Mouse (Mus musculus) ES-CJ7 (cell line): ENCODE results near the gene Gnb1.

Experiments used
- DNase-seq: peaks from one replicate; pipeline ENCODE4 v3.0.0; 2011; ENCODE audit warnings: low read depth, low spot score

The Gnb1 gene

DNA sequence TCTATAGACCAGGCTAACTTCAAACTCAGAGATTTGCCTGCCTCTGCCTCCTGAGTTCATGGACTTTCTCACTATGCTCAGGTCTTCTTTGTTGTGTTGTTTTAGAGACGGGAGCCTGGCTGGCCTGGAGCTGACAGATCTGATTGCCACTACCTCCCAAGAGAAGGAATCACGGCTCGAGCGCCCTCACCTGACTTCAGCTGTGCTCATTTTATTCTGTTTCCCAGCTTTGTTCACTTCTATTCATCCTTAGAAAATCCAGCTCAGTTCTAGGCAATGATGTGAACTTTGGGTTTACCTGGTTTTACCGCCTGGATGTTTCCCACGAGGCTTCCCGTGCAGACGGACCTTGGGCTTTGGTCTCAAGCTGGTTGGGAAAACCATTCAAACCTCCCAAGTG, 84.4 kb downstream of the Gnb1 start:
- DNase-seq, result no peak

DNA sequence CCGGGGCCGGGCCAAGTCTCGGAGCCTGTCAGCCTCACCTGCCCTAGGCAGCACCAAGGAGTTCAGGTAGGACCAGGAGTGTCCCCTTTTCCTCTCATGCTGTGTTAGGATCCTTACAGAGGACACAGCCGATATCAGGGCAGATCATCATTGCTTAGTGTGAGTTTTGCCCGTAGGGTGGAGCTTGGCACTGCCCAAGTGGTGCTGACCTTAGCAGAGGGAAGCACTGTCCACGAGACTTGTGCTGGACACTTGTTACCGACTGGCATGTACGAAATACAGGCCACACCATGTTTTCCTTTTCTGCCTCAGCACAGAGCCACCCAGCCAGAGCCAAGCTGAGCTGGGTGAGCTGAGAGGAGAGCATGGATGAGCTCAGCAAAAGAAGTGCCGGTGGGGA, 86.0 kb downstream of the Gnb1 start:
- no peak for DNase-seq

DNA sequence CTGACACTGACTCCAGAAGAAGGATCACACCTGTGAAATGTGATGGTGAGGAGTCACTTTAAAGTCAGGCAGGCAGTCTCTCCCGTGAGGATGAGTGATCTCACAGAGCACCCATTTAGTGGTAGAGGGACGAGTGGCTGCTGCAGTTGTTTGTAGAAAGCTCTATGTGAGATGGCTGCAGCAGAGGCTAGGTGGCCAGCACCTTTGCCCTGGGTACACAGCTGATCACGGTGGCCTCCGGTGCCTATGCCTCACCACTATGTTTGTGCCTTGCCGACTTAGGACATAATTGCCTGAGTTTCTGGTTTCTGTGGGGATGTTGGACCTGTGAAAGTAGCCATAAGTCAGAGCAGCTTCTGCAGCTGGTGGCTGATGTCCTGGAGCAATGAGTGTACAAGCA, 86.6 kb downstream of the Gnb1 start:
- no peak for DNase-seq

DNA sequence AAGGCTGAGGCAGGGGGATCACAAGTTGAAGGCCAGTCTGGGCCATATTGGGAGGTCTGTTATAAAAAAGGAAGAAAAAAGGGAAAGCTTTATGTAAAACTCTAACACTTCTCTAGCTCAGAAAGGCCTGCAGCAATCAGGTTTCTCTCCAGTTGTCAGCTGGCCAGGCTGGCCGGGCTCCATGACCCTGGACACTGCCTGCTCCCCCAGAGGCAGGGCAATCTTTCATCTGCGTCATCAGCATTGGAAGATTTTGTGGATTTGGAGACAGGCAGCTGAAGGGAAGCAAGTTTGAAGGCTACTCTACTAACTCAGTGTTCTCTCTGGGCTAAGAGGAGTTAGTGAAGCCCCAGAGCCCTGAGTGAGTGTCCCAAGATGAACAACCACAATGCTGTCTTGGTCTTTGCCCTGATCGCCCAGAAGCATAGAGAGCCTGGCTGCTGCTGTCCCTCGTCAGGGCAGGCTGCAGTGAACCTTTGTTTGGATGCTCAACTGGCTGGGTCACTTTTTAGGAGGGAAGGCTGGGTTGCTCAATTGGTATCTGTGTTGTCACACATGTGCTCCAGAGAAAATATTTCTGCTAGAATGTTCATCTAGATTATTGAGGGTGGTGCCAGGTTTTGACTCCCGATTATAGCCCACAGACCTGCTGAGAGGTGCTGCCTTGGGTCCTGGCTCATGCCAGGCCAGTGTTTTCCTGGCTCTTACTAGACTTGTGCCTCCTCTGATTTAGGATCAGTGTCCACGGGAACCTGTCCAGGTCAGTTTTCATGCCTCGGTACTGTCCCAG, 87.4 kb downstream of the Gnb1 start:
- DNase-seq, result no peak

DNA sequence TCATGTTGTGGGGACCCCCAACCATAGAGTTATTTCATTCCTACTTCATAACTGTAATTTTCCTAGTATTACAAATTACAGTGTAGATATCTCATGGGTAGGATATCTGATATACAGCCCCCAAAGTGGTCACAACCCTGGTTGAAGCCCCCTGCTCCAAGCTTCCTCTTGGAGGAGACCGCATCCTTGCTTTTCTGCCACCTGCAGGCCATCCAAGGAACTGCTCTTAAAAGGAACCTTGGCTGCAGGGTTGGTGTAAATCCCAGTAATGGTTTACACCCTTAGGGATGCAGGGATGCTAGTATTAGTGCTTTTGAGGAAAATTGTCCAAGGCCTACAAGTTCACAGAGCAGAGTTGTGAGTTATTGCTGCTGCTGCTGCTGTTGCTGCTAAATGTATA, 89.3 kb downstream of the Gnb1 start:
- DNase-seq, result no peak

DNA sequence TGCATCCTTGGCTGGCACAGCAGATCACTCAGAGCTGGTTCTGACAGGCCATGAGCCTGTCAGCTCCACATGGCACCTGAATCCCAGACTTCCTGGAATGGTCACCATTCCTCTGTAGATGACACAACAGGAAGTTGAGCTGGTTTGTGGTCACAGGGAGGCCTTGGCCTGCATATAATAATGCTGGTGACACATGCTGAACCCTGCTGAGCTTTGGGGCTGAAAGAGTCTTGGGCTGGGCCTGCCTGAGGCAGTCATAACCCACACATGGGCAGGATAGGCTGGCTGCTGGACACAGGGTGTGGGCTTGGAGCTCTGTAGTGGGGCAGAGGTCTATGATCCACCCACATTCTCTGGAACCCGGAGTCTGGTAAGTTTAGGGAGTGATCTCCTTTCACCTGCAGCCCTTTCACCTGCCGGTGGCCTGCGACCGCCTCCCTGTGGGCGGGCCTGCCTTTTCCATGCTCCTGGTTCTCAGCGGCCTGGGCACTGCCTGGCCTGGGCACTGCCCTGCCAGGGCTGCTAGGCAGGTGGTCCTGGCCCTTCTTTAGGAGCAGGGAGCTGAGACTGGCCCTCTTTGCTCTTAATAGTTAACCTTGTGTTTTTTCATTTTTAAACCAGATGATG, 91.2 kb downstream of the Gnb1 start:
- DNase-seq, result no peak

DNA sequence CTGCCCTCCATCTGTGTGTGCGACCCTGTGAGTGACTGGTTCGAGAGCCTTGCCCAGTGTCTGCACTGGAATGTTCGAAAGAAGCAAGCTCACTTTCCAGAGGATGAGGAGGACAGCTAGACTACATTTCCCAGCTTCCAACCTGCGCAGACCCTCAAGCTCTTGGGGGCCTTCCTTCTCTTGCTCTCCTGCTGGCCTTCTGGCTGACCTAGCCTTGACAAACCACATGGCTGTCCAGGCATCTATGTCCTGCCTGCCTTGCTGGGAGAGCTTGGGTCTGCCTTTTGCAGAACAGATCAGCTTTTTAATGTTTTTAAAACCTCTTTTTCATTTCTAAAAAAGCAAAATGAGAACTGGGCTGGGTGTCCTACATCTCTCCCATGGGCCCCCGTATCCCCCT, 98.2 kb downstream of the Gnb1 start:
- DNase-seq, result no peak

DNA sequence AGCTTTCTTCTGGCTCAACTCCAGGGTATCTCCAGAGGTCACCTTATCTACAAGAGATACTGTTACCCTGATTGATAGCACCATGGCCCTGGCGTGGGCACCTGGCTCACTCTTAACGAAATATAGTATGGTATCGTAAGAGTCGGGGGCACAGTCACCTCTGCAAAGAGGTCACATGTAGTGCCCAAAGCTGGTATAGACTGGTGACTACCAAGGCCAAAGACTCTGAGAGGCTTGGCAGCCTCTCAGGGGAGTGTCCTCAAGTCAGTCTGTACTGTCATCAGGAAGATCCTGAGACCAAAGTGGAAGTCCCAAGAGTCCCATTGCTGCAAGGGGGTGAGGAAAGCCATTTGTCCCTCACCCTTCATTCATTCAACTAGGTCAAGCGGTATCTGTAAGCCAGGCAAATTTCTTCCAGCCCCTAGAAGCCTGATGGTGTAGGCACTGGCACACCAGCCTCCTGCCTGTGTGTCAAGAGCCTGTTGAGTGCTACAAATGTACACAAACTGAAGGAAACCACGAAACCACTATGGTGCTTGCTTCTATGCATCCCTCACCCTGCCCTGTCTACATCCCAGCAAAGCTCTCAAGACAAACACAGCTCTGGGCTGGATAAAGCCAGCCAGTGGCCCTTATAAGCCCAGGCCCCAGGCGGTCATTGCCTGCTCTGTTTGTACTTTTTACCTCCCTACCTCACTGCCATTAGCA, 100.0 kb downstream of the Gnb1 start:
- DNase-seq, result no peak

DNA sequence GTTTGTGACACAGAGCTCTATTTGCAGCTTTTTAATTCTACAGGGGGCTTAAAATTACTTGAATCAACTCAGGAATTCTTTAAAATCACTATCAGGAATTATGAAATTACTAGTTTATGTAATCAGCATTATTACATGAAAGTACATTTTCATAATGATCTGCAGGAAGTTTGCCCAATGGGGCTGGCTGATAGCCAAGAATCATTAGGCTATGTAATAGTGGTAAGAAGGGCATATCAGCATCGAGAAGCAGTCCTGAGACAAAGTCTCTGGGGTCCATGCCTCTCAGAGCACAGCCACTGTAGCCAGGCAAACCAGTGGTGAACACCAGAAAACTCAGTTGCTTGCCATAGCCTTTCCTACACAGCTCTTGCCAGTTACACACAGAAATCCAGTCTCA, 102.6 kb downstream of the Gnb1 start:
- DNase-seq, result no peak

DNA sequence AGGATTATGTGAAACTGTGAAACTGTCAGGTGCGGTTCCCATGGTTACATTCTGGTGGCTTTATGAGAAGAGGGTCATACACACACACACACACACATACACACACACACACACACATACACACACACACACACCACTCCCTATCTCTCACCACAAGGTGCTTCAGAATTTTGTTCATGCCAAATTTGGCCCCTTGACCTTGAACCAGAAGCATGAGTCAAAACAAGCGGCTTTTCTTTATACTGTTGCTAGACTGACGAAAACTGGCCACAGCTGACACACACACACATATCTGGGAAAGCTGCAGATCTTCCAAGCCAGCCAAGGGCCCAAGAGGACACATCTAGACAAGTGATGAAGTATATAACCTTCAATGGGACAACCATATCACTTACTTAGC, 104.6 kb downstream of the Gnb1 start:
- no peak for DNase-seq

DNA sequence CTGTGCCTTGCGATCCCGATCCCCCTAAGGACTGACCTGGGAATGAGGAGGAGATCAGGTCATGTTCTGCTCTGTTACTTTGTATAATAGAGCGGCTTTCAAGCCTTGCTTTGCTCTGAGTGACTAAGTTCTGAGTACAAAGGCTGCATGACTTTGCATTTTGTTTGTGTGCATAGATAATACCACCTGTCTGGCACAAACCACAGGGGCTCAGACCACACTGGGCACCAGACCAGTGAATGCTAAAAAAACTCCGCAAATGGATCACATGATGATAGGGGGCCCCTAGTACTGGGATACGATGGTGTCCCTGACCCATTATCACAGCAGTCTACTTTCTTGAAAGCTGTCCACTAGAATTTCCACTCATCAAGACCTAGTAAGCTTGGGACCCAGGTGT, 105.4 kb downstream of the Gnb1 start:
- DNase-seq, result no peak

DNA sequence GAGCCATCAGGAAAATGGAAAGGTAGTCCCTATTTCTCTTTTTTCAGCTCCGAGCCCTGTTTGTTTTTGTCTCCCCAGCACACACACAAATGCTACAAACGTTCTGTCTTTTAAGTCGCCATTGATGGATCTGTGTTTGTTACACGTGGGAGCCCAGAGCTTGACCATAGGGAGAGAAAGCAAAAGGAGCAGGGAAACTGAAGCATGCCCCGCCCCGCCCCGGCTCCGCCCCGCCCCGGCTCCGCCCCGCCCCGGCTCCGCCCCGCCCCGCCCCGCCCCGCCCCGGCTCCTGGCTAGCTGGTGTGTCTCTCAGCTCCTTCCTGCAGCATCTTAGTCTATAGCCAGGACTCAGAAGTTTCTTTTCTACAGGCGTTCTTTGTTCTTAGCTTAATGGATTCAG, 107.4 kb downstream of the Gnb1 start:
- peak; percentile 59 for DNase-seq

DNA sequence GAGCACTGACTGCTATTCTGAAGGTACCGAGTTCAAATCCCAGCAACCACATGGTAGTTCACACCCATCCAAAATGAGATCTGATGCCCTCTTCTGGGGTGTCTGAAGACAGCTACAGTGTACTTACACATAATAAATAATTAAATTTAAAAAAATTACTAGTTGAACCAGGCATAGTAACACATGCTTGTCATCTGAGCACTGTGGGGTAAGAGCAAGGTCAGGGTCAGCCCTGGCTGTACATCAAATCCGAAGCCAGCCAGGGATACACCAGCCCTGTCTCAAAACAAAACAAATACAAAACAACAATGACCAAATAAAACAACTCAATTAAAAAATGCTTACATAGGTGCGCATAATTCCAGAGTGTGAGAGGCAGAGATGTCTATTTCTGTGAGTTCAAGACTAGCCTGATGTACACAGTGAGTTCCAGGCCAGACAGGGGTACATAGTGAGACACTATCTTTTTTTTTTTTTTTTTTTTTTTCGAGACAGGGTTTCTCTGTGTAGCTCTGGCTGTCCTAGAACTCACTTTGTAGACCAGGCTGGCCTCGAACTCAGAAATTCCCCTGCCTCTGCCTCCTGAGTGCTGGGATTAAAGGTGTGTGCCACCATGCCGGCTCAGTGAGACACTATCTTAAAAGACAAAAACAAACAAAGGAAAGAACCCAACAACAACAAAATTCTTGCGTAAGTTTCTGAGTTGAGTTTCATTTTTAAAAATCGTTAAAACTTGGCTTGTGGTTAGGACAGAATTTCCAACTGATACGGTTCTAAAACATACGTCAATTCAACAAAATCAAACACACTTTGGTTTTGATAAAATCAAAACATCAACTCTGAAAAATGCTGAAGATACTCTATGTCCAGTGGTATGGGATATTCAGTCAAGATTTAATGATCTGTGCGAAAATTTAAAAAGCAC, 109.0 kb downstream of the Gnb1 start:
- DNase-seq, result no peak

DNA sequence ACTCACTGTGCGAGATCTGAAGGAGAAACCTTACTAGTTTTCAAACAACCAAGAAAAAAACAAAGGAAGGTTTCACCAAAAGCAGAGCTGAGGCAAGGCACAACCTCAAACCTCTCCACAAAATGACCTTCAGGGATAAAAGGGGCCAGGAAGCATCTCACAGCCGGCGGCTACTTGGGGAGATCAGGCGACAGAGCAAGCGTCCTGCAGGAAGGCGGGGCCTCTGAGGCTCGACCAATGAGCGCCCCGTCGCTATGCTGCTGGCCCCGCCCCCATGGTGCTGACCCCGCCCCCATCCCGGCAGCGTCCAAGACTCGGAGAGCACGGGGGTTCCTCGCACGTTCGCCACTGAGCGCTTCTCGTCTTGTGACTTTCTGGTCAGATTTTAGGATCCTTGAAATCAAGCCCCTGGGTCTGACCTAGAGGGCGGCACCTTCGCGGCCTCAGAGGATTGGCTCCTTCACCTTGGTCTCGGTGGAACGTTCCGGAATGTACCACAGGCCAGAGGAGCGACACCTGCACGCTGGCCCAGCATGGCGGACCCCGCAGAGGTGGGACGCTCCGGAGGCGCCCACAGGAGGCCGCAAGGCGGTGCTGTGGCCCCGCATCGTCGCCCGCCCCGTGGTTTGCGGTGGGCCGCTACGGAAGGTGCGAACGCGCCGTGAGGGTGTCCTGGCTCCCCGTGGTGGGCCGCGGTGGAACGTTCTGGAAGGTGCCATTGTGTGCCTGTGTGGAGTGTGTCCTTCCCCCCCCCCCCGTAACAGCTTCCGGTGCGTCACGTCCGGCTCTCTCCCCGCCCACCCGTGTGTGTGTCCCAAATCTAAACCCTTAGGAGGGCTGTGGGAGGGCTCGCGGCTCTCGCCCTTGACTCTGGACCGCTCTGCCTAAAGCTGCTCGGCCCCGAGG, 110.2 kb downstream of the Gnb1 start, which contains the start of gene Slc35e2:
Gene Slc35e2 (plus strand): TSS at position 326 of the 906 bp plus-strand sequence.
- peak; percentile 97 for DNase-seq

DNA sequence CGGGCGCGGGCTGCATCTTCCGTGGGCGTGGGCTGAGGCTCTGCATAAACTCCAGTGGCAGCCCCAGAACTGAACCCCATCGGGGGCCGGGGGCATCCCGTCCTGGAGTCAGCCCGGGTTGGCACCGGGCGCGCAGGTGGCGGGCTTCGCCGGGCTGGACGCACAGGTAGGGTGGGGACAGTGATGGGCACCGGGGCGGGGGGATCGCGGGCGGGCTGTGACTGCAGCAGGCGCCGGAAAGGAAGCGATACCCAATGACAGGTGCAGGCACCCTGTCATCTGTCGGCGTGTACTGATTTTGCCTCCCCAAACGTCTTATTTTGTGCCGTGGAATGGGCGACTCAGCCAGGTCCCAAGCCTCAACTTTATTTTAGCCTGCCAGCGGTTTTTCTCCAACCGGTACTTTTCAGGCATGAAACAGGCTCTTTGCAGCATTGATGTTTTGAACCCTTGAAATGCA, 110.9 kb downstream of the Gnb1 start:
- DNase-seq, result no peak

DNA sequence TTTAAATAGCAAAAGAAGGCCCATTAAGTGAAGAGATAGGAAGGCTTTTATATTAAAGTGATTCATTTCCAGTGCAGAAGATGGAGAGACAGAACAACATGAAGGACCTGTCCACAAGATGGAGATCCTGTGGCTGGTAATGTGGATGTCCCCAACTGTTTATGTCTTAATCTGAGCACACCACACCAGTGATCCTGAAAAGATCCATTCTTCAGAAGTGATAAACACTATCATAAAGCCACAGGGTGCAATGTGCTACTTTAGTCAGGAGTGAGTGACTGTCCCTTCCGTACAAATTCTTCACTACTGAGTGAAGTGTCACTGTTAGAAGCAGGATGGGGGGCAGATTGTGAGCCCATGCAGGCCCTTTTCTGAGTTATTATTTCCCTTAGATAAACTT, 111.6 kb downstream of the Gnb1 start:
- DNase-seq, result no peak

DNA sequence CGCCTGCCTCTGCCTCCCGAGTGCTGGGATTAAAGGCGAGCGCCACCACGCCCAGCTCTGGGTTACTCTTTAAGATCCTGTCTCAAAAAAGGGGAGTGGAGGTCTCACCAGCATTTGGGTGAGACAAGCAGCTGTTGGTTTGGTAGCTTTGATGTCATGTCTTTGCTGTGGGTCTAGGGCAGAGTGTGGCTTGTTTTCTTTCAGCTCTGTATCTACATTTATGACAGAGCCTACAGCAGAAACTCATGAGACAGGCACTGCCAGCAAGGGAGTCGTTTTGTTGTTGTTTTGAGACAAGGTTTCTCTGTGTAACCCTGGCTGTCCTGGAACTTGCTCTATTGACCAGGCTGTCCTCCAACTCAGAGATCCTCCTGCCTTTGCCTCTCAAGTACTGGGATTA, 112.6 kb downstream of the Gnb1 start:
- DNase-seq, result no peak

DNA sequence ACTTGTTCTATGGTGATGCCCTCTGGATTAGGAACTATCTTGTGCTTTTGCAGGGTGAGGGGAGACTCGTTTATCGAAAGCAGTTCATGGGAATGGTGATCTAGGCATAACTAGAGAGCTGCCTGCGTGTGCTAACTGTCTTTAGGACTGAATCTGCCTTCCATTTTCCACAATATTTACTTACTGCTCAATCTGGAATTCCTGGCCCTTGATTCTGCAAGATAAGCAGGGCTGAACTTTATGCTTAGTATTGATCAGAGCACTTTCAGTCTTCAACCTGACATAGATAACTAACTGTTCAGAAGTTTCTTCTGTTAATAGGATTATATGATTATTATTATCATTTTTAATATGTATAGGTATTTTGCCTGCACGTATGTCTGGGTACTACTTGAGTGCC, 114.0 kb downstream of the Gnb1 start:
- no peak for DNase-seq

DNA sequence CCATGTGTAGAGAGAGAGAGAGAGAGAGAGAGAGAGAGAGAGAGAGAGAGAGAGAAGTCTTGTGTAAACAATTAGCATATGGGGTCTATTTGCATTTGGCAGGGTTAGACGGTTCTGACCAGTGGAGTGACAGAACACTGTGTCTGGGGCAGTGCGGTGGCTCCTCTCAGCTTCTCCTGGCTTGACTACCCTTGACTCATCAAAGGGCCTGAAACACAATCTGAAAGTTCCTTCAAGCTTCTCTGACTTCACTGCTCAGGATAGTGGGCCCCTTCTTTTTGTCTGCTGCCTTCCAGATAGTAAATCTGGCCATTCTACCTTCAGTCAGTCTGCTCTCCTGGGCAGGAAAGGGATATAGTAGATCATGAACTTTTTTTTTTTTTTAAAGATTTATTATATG, 115.7 kb downstream of the Gnb1 start:
- DNase-seq, result no peak
